Mouse (Mus musculus): ENCODE data around the gene Nlgn3. TPM values are rescaled to one million over a fixed set of nuclear protein-coding genes. Genes with fewer than 3 reads are reported as not detected.

The Nlgn3 gene
- polyA plus RNA-seq, 1 experiment from 2014 or later = 0.14 TPM

GRCm38 (mm10) chrX:101273875-101274738 is 24.9 kb upstream of the Nlgn3 start, which contains the start of gene Med12:
Med12 (plus strand) TSS chrX:101274030.
- Histone ChIP-seq H3K9ac (peak within 1 kb of the TSS; percentile 88), H3K4me1 (replicated peaks) (peaks cover 24% of the 10 kb centered on the region), H3K4me2 (peak within 1 kb of the TSS; percentile 68), H3K36me3 (peaks cover 37% of the 10 kb centered on the region), H3K4me3 (replicated peaks) (peak within 1 kb of the TSS; percentile 73), H3K27ac (peak within 1 kb of the TSS; percentile 89), H3K9me3 (replicated peaks) (no peaks in the 10 kb centered on the region), H3K27me3 (no peaks in the 10 kb centered on the region; the same call in 1 of the 2 replicates)
- peak; percentile 98 for ATAC-seq (ENCODE audit: low read depth)
- DNase-seq = peak; percentile 90
- 13% methylated on average over 54 of the region's 54 CpGs for WGBS (ENCODE audit: insufficient replicate concordance)

DNA sequence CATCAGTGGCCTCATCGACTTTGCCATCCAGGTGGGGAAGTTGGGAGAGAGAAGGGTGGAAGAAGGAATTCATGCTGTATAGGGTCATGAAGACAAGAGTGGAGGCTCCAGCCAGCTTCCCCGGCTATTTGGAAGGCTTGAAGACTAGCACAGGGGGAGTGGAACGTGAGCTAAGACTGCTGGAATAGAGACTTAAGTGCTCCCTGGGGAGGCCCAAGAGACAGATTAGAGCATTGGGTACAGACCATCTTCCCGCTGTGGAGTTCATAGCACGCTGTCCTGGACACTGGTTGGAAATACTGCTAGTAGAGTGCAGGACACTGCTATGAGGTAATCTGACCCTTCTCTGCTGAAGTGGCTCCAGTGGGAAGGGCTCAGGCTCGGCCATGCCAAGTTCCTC is 16.2 kb upstream of the Nlgn3 start:
- ATAC-seq (ENCODE audit: low read depth) = no peak
- H3K36me3 ChIP-seq = peaks cover 91% of the 10 kb centered on the region
- H3K4me2 ChIP-seq = no peak overlapping the region
- no peak overlapping the region for H3K9ac ChIP-seq
- H3K4me3 ChIP-seq (replicated peaks) = no peak overlapping the region
- WGBS (ENCODE audit: insufficient replicate concordance) = 76% methylated on average over 6 of the region's 6 CpGs
- no peaks in the 10 kb centered on the region for H3K27me3 ChIP-seq
- peaks cover 23% of the 10 kb centered on the region for H3K4me1 ChIP-seq (replicated peaks)
- no peaks in the 10 kb centered on the region for H3K9me3 ChIP-seq (replicated peaks)
- no peak overlapping the region for H3K27ac ChIP-seq
- no peak for DNase-seq

- DNase-seq = peak; percentile 49
- ATAC-seq (ENCODE audit: low read depth) = no peak
- H3K27ac ChIP-seq = peak overlapping the region; percentile 98; the same call in 1 of the 2 replicates
These were observed 13.4 kb upstream of the Nlgn3 start for GRCm38 (mm10) chrX:101285534-101285933.

DNA sequence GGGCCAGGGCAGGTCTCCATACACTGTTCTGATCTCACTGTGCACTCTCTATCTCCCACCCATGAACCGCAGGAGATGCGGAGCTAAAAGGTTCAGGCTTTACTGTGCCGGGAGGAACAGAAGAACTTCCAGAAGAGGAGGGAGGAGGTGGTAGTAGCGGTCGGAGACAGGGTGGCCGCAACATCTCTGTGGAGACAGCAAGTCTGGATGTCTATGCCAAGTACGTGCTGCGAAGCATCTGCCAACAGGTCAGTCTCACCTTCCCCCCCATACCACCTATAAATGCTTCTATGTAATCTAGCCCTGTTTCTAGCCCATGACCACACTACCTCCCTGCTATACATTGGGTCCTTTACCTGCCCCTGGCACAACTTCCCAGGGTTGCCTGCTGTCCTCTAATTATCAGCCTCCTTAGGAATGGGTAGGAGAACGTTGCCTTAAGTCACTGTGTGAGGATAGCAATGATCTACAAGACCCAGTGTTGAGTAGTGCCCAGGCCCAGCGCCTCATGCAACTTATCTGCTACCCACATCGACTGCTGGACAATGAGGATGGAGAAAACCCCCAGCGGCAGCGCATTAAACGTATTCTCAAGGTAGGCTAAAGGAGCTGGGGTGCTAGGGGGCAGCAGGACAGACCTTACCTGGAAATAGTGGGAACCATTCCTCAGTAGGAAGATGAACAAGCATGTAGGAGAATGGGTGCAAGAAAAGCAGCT is 12.9 kb upstream of the Nlgn3 start:
- no peak overlapping the region for H3K4me3 ChIP-seq (replicated peaks)
- H3K9ac ChIP-seq = 0 out of 2 replicates have a peak overlapping the region, but pooled peaks have one; percentile 36
- H3K4me2 ChIP-seq = no peak overlapping the region
- no peaks in the 10 kb centered on the region for H3K9me3 ChIP-seq (replicated peaks)
- peak overlapping the region; percentile 98 for H3K27ac ChIP-seq
- ATAC-seq (ENCODE audit: low read depth) (no peak), DNase-seq (no peak)
- H3K4me1 ChIP-seq (replicated peaks) = peaks cover 53% of the 10 kb centered on the region
- no peaks in the 10 kb centered on the region for H3K27me3 ChIP-seq
- 85% methylated on average over 14 of the region's 14 CpGs for WGBS (ENCODE audit: insufficient replicate concordance)
- H3K36me3 ChIP-seq = peaks cover 93% of the 10 kb centered on the region

More at GRCm38 (mm10) chrX:101285534-101285933, 13.4 kb upstream of the Nlgn3 start:
- H3K27me3 ChIP-seq = no peaks in the 10 kb centered on the region
- H3K9ac ChIP-seq = no peak overlapping the region
- 29% methylated on average over 6 of the region's 6 CpGs for WGBS (ENCODE audit: insufficient replicate concordance)
- no peak overlapping the region for H3K4me3 ChIP-seq (replicated peaks)
- H3K9me3 ChIP-seq (replicated peaks) = no peaks in the 10 kb centered on the region
- no peak overlapping the region for H3K4me2 ChIP-seq
- peaks cover 50% of the 10 kb centered on the region for H3K4me1 ChIP-seq (replicated peaks)
- H3K36me3 ChIP-seq = peaks cover 93% of the 10 kb centered on the region

DNA sequence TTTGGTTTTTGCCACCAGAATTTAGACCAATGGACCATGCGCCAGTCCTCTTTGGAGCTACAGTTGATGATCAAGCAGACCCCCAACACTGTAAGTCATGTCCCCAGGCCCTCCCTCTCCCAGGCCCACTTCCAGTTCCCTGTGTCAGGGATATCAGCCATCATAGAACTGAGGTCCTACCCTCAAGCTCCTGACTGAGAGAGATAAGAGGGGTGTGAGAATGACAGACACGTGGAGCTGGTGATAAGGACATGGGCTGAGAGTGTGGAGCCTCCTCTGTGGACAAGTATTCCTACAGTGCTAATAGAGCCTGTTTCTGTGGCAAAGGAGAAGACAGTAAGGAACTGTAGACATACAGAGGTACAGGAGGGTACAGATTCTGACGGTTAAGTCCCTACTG is 11.4 kb upstream of the Nlgn3 start:
- DNase-seq = peak; percentile 73
- Histone ChIP-seq H3K4me3 (replicated peaks) (peak overlapping the region; percentile 27), H3K9me3 (replicated peaks) (no peaks in the 10 kb centered on the region), H3K4me2 (peak overlapping the region; percentile 61), H3K36me3 (peaks cover 93% of the 10 kb centered on the region), H3K27me3 (no peaks in the 10 kb centered on the region), H3K27ac (peak overlapping the region; percentile 98), H3K4me1 (replicated peaks) (peaks cover 58% of the 10 kb centered on the region), H3K9ac (peak overlapping the region; percentile 72)
- ATAC-seq (ENCODE audit: low read depth) = peak; percentile 97
- WGBS (ENCODE audit: insufficient replicate concordance) = 43% methylated on average over 3 of the region's 3 CpGs

GRCm38 (mm10) chrX:101288432-101288831 is 10.5 kb upstream of the Nlgn3 start:
- Histone ChIP-seq H3K9ac (peak overlapping the region; percentile 72), H3K4me1 (replicated peaks) (peaks cover 58% of the 10 kb centered on the region), H3K27me3 (no peaks in the 10 kb centered on the region), H3K4me3 (replicated peaks) (no peak overlapping the region), H3K36me3 (peaks cover 93% of the 10 kb centered on the region), H3K27ac (peak overlapping the region; percentile 98), H3K9me3 (replicated peaks) (no peaks in the 10 kb centered on the region), H3K4me2 (peak overlapping the region; percentile 61)
- DNase-seq (no peak), ATAC-seq (ENCODE audit: low read depth) (peak; percentile 53)
- WGBS (ENCODE audit: insufficient replicate concordance) = 61% methylated on average over 6 of the region's 6 CpGs

- WGBS (ENCODE audit: insufficient replicate concordance) = 80% methylated on average over 7 of the region's 7 CpGs
- peak overlapping the region; percentile 98 for H3K27ac ChIP-seq
- peaks cover 93% of the 10 kb centered on the region for H3K36me3 ChIP-seq
- DNase-seq = no peak
- H3K4me2 ChIP-seq = peak overlapping the region; percentile 61; the same call in 1 of the 2 replicates
- H3K4me1 ChIP-seq (replicated peaks) = peaks cover 58% of the 10 kb centered on the region
- no peaks in the 10 kb centered on the region for H3K27me3 ChIP-seq
- H3K9ac ChIP-seq = no peak overlapping the region
- no peaks in the 10 kb centered on the region for H3K9me3 ChIP-seq (replicated peaks)
- no peak for ATAC-seq (ENCODE audit: low read depth)
- H3K4me3 ChIP-seq (replicated peaks) = no peak overlapping the region
These were observed 9.9 kb upstream of the Nlgn3 start for GRCm38 (mm10) chrX:101289037-101289436.

DNA sequence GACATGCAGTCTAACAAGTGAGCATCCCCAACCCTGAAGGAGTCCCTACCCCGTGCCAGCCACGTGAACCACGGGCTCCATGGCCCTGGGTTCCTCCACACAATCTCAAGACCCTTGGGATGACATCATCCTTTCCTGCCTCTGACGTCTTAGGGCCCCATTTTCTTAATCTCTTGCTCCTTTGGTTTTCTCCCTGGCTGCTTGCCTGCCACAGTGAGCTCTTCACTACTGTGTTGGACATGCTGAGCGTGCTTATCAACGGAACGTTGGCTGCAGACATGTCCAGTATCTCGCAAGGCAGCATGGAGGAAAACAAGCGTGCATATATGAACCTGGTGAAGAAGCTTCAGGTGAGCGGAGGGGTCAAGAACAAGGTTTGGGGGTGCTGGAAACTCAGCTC is 8.9 kb upstream of the Nlgn3 start:
- WGBS (ENCODE audit: insufficient replicate concordance) = 57% methylated on average over 10 of the region's 10 CpGs
- Histone ChIP-seq H3K36me3 (peaks cover 93% of the 10 kb centered on the region), H3K4me2 (0 out of 2 replicates have a peak overlapping the region, but pooled peaks have one; percentile 23), H3K4me1 (replicated peaks) (peaks cover 58% of the 10 kb centered on the region), H3K27ac (peak overlapping the region; percentile 98), H3K27me3 (no peaks in the 10 kb centered on the region), H3K9me3 (replicated peaks) (no peaks in the 10 kb centered on the region), H3K4me3 (replicated peaks) (no peak overlapping the region), H3K9ac (peak overlapping the region; percentile 41; the same call in 1 of the 2 replicates)
- peak; percentile 19; the same call in 1 of the 2 replicates for ATAC-seq (ENCODE audit: low read depth)
- peak; percentile 16 for DNase-seq

GRCm38 (mm10) chrX:101299473-101300426 is 782 bp downstream of the Nlgn3 start:
- H3K4me2 ChIP-seq = no peak overlapping the region
- DNase-seq (no peak), ATAC-seq (ENCODE audit: low read depth) (no peak)
- H3K4me3 ChIP-seq (replicated peaks) = 0 out of 2 replicates have a peak overlapping the region, but pooled peaks have one; percentile 2
- H3K9ac ChIP-seq = no peak overlapping the region
- 32% methylated on average over 12 of the region's 13 CpGs for WGBS (ENCODE audit: insufficient replicate concordance)
- H3K9me3 ChIP-seq (replicated peaks) = no peaks in the 10 kb centered on the region
- no peak overlapping the region for H3K27ac ChIP-seq
- peaks cover 31% of the 10 kb centered on the region for H3K36me3 ChIP-seq
- peaks cover 38% of the 10 kb centered on the region; the same call in 1 of the 2 replicates for H3K27me3 ChIP-seq
- H3K4me1 ChIP-seq (replicated peaks) = peaks cover 4% of the 10 kb centered on the region; the same call in 1 of the 2 replicates

GRCm38 (mm10) chrX:101300427-101301030 is 1.6 kb downstream of the Nlgn3 start:
- WGBS (ENCODE audit: insufficient replicate concordance) = 41% methylated on average over 13 of the region's 13 CpGs
- ATAC-seq (ENCODE audit: low read depth) (no peak), DNase-seq (no peak)
- H3K36me3 ChIP-seq = peaks cover 23% of the 10 kb centered on the region
- H3K4me2 ChIP-seq = no peak overlapping the region
- no peak overlapping the region for H3K9ac ChIP-seq
- no peaks in the 10 kb centered on the region for H3K9me3 ChIP-seq (replicated peaks)
- no peak overlapping the region for H3K4me3 ChIP-seq (replicated peaks)
- H3K27me3 ChIP-seq = peaks cover 42% of the 10 kb centered on the region; the same call in 1 of the 2 replicates
- no peak overlapping the region for H3K27ac ChIP-seq
- H3K4me1 ChIP-seq (replicated peaks) = peaks cover 4% of the 10 kb centered on the region; the same call in 1 of the 2 replicates
